Mouse (Mus musculus) bone marrow, adult 2 months (tissue): Measurements from ENCODE around the gene Med13. TPM values are rescaled to one million over a fixed set of nuclear protein-coding genes. Genes with fewer than 3 reads are reported as not detected.

Experiments
- H3K27ac ChIP-seq: fragments of 200-500 bp; 2 replicates; pipeline ENCODE4 v1.5.1; 2012; ENCODE audit warnings: low read depth, mild to moderate bottlenecking, control low read depth, inconsistent platforms, low read length; ENCODE audit not compliant: control insufficient read depth, poor library complexity, insufficient read depth
- H3K4me1 ChIP-seq: fragments of 200-500 bp; 2 replicates; pipeline ENCODE4 v1.6.1; 2011; ENCODE audit warnings: low read length; ENCODE audit not compliant: control insufficient read depth, insufficient read depth
- H3K4me3 ChIP-seq: fragments of 200-500 bp; replicated peaks from 2 replicates; pipeline ENCODE3; 2011; ENCODE audit warnings: mild to moderate bottlenecking, low read depth, low read length, control low read depth; ENCODE audit not compliant: control insufficient read depth
- CTCF ChIP-seq: fragments of 200-500 bp; IDR thresholded peaks from 2 replicates; pipeline ENCODE4 v1.5.1; 2011; ENCODE audit warnings: low read length, control low read depth; ENCODE audit not compliant: control insufficient read depth, insufficient read depth
- POLR2A ChIP-seq: fragments of 200-500 bp; IDR thresholded peaks from 2 replicates; pipeline ENCODE4 v1.6.1; 2011; ENCODE audit warnings: low read depth, mild to moderate bottlenecking, control low read depth, low read length, borderline replicate concordance; ENCODE audit not compliant: control insufficient read depth
- WGBS: fragments of 180-500 bp; shearing (Covaris S2); methylation state at CpG from one replicate; pipeline ENCODE4 v1.1.7; 2018; 5-methylcytosine and 5-hydroxymethylcytosine counted together
- polyA plus RNA-seq: library from polyadenylated mRNA; stranded (reverse); fragments of >200 nt; gene quantifications from 2 replicates; pipeline ENCODE4 v1.2.4, GENCODE M21; 2011; ENCODE audit warnings: low replicate concordance; ENCODE audit not compliant: missing spikeins, insufficient read depth, insufficient read length

Gene Med13
- polyA plus RNA-seq, 1 experiment = 35.6 TPM

- Histone ChIP-seq H3K4me1 (no peaks in the 10 kb centered on the region; the same call in 1 of the 2 replicates), H3K4me3 (no peak overlapping the region), H3K27ac (no peak overlapping the region)
- no peak for TF ChIP-seq POLR2A
- no peak for TF ChIP-seq CTCF
- WGBS = 50% methylated on average over 7 of the region's 7 CpGs
Measured at GRCm38 (mm10) chr11:86371266-86371665, 13.9 kb upstream of the Med13 start.

GRCm38 (mm10) chr11:86369860-86370259, 12.5 kb upstream of the Med13 start:
- H3K27ac ChIP-seq = no peak overlapping the region
- H3K4me1 ChIP-seq = no peaks in the 10 kb centered on the region; the same call in 1 of the 2 replicates
- TF ChIP-seq POLR2A (no peak), CTCF (no peak)
- WGBS = 64% methylated on average over 5 of the region's 5 CpGs
- no peak overlapping the region for H3K4me3 ChIP-seq

GRCm38 (mm10) chr11:86369003-86369402, 11.6 kb upstream of the Med13 start:
- Histone ChIP-seq H3K4me3 (no peak overlapping the region), H3K4me1 (no peaks in the 10 kb centered on the region; the same call in 1 of the 2 replicates), H3K27ac (no peak overlapping the region)
- 78% methylated on average over 5 of the region's 5 CpGs for WGBS
- TF ChIP-seq CTCF = no peak
- TF ChIP-seq POLR2A = no peak

- Histone ChIP-seq H3K4me1 (no peaks in the 10 kb centered on the region; the same call in 1 of the 2 replicates), H3K27ac (no peak overlapping the region), H3K4me3 (no peak overlapping the region)
- 67% methylated on average over 5 of the region's 5 CpGs for WGBS
- TF ChIP-seq POLR2A (no peak), CTCF (no peak)
Measured at GRCm38 (mm10) chr11:86364709-86365452, 7.5 kb upstream of the Med13 start.

GRCm38 (mm10) chr11:86357984-86358528, 654 bp upstream of the Med13 start:
- TF ChIP-seq POLR2A (peak; percentile 88), CTCF (peak; percentile 85)
- Histone ChIP-seq H3K4me1 (peaks cover 1% of the 10 kb centered on the region; the same call in 1 of the 2 replicates), H3K27ac (peak overlapping the region; percentile 97), H3K4me3 (peak overlapping the region; percentile 97)
- under 1% methylated on average over 45 of the region's 45 CpGs for WGBS

- WGBS = 0% methylated on average over 13 of the region's 13 CpGs
- peak overlapping the region; percentile 20; the same call in 1 of the 2 replicates for H3K27ac ChIP-seq
Measured at GRCm38 (mm10) chr11:86356007-86356853, 1.2 kb downstream of the Med13 start.

GRCm38 (mm10) chr11:86353586-86353985, 3.8 kb downstream of the Med13 start:
- H3K4me1 ChIP-seq = peaks cover 1% of the 10 kb centered on the region; the same call in 1 of the 2 replicates
- 86% methylated on average over 3 of the region's 3 CpGs for WGBS
- H3K4me3 ChIP-seq = no peak overlapping the region
- TF ChIP-seq CTCF = no peak
- TF ChIP-seq POLR2A = no peak
- no peak overlapping the region for H3K27ac ChIP-seq

More at GRCm38 (mm10) chr11:86356007-86356853, 1.2 kb downstream of the Med13 start:
- peak overlapping the region; percentile 89 for H3K4me3 ChIP-seq
- peaks cover 1% of the 10 kb centered on the region; the same call in 1 of the 2 replicates for H3K4me1 ChIP-seq
- no peak for TF ChIP-seq POLR2A
- TF ChIP-seq CTCF = no peak
